Mouse (Mus musculus) right cerebral cortex, postnatal 10 days (tissue): ENCODE results near the gene Nfatc2.
A peak's percentile ranks its signal among the peaks of the same experiment; 100 is the strongest.

Experiments
- DNase-seq, 2 experiments: peaks; one replicate each; pipeline ENCODE4 v3.0.0; 2021; ENCODE audit warnings: low spot score in 2 of 2

Nfatc2 gene

DNA sequence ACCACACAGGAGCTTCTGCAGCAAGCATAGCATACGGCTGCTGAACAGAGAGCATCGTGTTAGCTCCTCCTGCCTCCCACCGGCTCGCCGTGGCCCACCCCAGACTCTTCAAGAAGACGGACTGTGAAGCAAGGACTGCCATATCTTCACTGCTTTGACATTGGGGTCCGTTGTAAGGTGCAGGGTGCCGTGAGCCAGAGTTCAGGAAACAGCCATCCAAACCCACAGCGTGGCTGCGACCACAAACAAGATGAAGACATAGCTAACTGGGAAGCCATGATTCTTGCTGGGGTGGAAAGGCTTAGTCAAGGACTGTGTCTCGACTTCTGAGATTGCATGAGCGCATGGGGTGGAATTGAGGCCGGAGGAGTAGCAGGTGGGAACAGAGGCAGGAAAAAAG lies 111.5 kb downstream of the Nfatc2 start:
- DNase-seq = no peak

DNA sequence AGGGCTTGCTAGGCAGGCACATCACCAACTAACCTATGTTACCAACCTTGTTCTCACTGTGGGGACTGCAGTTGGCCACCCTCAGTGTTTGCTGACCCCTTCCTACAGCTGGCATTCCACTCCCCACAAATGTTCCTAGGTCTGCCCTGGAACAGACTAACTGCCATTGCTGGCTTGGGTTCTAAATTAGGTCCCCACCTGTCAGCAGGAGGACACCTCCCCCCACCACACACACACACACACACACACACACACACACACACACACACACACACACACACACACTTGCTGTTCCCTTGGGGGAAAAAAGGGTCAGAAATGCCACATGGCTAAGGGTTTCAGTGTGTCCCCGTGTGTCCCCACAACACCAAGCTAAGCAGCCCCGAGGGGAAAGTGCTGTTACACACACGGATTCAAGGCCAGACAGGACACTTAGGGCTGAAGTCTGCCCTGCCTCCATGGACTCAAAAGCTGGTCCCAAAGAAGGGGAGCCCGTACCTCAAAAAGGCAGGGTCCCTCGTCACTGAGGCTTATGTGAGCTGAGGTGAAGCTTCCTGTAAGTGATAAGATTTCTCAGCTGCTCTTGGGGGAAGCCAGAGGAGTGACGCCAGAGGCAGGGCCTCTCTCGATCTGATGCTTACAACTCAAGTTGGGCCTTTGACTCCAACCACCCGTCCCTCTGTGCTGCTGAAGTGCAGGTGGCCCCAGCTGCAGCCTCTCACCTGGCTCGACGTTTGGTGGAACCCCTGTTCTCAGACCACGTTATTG lies 113.1 kb downstream of the Nfatc2 start:
- DNase-seq = no peak

DNA sequence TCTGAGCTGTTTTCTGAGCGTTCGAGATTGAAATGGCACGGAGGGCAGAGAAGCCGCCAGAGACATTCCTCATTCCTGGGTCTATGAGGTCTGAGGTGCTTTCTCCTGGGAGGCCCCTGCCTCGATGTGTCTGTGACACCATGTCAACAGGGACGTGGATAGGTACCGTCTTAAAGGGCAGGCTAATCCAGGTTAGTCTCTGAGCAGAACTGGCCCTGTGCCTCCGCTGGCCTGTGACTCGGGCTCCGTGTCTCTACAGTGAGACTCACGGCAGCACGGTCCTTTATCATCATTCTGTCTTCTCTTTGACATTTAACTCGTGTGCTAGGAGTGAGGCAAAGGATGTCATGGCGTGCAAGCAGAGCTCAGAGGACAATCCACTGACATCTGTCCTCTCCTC lies 120.3 kb downstream of the Nfatc2 start:
- no peak for DNase-seq

DNA sequence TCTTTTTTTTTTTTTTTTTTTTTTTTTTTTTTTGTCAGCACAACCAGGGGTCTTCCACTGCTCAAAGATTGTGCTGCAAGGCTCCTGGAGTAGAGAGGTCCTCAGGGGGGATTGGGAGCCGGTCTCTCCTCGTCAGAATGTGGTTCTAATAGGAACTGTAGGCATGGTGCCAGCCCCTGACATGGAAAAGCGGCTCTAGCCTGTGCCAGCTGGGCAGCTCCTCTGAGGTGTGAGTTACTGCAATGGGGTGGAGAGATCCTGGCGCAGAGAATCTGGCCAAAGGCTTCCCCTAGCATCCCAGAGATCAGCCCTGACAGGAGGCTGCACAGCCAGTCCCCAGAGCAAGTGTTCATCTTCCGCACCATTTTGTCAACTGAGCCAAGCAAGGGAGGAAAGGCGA lies 120.8 kb downstream of the Nfatc2 start:
- DNase-seq = peak; percentile 49 to 63

DNA sequence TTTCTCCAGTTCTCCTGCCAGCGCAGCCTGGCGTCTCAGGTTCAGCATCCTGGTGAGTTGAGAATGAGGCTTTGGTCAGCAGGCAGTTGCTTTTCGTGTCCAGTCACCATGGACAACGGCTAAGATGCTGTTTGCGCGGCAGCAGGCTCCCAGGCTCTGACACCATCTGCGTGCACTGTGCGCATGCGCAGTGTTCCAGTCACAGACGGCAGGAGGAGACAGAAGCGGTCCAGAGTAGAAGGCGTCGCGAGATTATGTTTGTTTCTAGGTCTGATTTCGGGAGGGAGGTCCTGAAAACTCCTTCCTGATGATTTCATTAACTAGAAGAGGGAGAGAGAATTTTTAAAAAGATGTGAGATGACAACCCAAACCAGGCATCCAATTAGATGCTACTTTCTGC lies 121.5 kb downstream of the Nfatc2 start:
- peak; percentile 89 to 92 for DNase-seq

DNA sequence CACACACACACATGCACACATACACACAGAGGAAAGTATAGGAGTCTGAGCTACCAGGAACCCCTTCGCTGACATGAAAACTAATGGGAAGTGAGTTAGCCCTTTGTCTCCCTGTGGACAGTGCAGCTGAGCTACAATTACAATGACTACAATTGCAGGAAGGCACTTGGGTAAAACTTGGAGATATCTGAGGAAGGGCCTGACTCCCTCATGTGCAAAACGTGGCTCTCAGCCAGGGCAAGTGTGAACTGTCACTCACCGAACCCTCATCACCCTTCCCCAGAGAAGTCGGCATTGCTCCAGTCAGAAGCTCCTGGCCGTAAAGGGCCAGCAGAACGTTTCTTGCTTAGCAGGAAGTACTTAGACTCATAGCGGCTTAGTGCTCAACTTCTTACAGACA lies 123.0 kb downstream of the Nfatc2 start:
- DNase-seq = no peak

DNA sequence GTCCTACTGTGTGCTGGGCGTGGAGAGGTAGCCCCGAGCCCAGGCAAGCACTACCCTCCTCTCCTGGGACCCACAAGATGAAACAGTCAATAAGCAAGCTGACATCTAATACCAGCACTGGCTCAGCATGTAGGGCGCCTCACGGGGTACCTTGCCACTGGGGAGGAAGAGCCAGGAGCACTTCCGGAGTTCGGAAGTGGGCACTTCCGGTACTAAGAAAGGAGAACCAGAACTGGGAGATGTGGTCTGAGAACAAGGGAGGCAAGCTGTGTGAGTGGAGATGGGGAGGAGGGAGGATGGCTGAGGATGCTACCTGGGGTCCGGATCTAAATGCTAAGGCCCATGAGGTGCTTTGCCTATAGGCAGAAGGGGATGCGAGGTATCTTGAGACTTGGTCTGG lies 128.0 kb downstream of the Nfatc2 start:
- no peak for DNase-seq

DNA sequence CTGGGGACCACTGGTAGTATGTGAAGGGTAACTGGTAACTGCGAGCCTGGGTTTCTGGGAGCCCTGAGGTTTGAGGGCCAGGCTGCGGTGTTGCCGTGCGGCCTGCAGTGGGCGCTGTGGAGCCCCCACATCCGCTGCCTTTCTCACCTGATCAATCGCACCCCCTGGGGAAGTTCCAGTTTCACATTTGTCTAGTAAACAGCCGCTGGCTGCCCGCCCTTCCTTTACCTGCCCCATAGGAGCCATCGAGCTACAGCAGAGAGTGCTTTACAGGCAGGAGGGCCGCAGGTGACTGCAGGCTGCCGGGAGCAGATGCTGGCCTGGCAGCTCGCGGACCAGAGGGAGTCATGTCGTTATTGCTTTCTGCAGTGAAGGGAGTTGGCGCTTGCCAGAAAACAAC lies 128.6 kb downstream of the Nfatc2 start:
- peak in 1 of 2 experiments; percentile 52 for DNase-seq

DNA sequence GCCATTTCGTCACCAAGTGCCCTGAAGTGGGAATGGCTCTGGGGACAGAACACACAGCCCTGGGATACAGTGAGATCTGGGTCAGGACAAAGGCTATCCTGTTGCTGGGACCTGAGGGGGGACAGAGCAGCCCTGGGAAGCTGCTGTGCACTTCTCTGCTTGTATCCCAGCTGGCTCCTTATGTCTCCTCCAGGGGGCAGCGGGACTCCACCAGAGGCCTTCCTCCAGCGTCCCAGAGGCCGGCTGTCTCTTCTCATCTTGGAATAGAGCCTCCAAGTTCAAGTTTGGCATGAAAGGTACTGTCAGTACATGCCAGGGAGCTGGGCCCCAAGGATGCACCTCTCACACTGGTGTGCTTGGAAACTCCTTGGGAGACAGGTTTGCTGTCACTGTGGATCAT lies 132.4 kb downstream of the Nfatc2 start:
- DNase-seq = peak; percentile 81 to 86

DNA sequence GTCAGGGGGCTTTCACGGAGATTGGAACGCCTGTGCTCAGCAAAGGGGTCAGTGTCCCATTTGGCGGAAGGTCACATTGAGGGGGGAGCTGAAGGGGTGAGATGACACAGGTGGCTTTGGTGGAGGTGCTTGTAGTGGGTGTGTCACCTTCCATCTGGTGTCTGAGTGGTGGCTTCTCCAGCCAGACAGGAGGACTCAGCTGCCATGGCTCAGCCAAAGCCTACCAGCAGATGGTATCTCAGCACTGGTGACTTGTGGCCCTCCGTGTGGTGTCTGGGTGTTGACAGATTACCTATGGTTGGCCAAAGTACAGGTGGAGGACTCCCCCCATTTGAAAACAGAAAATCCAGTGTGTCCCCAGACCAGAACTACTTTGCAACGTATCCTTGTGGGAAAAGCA lies 134.3 kb downstream of the Nfatc2 start:
- no peak for DNase-seq

DNA sequence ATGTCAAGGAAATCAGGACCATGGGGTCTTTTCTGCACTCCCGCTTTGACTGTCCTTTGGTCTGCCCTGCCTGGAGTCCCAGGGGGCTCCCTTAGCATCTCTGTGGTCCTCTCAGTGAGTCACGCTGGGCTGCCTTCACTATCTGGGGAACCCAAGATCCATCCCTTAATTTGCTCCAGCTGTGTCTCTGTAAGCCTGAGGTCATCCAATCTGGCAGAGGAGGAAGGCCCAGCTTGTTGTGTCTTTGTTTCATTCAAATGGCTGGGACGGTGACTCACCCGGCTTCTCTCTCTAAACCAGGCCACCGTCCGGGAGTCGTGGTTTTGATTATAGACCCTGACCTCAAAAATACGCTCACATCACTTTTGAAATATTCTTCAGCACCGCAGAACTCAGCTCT lies 135.4 kb downstream of the Nfatc2 start:
- no peak for DNase-seq

DNA sequence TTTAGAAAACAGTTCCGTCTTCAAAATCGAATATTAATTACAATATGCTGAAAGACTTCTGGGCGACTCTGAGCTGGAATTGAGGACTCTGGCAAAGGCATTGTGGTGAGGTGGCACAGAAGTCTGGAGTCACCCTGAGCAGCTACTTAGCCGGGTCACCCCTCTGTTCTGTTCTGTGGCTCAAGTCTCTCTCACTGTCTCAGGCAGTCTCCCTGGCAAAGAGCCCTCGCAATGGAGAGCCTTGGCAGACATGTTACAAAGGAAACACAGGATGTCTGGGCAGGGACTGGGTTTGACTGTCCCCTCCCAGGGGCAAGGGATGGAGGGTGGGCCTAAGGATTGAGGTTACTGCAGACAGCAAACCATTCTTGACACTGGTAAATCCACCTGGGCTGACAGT lies 135.8 kb downstream of the Nfatc2 start:
- DNase-seq = no peak

DNA sequence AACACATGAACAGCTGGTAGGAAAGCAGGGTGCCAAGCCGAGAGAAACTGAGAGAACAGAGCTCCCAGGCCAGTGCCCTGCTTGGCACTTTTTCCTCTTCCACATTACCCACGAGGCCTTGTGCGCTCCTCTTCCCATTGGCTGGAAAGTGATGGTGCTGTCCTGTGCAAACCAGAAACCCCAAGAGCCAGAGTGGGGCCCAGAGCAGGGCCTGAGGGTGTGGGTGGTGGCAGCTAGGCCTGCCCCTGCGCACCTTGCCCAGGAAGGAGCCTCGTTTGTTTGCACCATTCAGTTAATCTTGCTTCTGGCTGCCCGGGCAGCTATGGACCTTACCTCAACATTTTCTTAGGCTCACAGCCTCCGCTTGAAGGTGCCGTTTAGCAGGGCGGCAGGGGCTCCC lies 139.6 kb downstream of the Nfatc2 start:
- no peak for DNase-seq

DNA sequence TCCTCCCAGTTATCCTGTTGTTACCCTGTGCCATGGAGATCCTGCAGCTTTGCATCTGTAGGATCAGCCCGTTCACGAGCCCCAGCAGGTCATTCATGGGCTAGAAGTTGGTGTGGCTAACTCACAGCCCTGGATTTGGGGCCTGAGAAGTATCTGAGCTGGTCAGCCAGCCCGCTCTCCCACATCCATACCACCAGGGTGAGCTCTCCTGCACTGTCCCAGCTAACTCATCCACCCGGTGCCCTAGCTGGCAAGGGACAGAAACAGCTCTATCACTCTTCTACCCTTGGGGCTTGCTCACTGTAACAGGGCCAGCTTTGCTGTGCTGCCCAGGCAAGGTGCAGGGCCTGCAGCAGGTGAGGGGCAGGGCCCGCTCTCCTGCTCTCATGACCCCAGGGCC lies 141.8 kb downstream of the Nfatc2 start:
- no peak for DNase-seq

DNA sequence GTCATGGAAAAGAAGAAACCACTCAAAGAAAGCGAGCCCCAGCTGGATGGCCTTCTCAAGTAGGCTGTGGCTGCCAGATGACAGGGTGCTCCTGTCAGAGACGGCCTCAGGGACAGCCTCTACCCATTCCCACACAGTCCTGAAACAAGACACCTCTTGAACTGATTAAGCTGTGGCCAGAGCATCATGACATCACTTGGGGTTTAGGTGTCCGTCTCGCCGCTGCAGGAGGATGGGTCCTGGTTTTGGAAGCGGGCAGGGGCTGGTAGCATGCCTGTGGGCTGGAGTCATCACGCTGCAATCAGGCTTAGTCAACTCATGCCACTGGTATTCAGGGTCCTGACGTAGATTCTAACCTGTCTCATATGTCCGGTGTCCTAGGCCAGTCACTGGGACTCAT lies 142.9 kb downstream of the Nfatc2 start:
- no peak for DNase-seq

DNA sequence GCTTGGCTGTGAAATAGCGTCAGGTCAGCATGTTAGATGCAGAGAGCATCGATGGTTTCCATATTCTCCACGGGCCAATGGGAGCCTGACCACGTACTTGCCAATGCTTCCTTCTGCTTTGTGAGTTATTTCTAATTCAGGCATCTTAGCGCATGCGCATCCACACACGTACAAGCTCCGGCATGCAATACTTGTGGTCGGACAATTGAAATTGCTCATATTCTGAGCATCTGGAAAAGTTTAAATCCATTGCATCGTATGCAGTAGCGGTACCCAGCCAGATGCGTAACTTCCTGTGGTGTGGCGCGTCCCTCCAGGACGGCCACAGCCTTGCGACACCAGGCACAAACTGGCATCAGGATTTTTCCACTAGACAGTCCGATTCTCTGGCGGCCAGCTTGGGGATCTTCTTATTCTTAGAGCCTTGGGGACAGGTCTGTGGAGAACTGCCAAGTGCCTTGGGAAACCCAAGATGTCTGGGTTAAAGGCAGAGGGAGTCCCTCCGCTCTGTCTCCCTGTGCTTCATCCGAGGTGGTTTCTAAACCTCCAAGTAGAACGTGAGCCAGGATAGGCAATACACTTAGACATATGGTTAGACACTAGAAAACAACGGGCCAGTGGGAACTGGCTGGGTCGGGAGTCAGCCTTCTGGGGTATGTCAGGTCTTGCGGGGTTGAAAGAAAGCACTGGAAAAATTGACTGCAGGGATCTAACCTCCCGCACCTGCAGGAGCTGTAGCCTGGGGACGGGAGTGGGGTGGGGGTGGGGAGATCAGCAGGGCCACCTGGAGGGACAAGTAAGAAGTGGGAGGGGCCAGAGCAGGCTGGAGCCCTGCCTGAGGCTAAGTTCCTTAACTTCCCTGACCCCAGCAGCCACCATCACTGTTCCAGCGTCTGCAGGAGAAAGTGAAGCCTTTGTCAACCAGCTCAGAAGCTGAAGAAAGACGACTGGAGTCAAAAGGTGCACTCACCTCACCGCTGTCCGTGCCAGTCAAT lies 149.4 kb downstream of the Nfatc2 start:
- peak in 1 of 2 experiments; percentile 56 for DNase-seq

DNA sequence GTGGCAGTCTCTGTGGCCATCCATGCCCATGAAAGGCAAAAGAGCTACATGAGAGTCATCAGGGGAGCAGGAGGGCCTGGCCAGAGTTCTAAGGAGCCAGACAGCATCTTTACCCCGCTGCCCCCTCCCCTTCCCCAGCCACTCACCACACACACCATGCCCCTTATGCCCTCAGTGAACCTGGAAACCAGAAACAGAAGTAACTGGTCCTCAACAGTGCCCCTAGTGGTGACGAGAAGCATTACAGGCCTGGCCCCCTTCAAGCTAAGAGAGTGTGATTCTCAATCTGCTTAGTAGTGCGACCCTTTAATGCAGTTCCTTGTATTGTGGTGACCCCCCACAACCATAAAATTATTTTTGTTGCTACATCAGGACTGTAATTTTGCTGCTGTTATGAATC lies 150.5 kb downstream of the Nfatc2 start:
- DNase-seq = no peak

DNA sequence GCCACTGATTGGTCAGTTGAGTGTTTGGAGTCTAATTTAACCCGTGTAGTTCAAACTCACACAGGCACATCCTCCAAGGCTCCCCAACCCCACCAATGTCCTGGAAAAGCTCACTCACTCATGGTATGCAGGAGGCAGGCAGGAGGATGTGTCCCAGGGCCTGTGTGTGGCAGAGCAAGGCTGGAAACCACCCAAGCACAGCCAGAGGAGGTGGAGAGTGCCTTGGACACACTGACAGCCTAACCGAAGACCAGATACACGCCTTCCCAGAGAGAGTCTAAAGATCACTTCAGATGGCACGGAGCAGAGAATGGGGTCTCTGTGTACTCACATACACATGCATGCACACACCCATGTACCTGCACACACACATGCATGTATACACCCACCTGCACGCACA lies 153.4 kb downstream of the Nfatc2 start:
- no peak for DNase-seq

DNA sequence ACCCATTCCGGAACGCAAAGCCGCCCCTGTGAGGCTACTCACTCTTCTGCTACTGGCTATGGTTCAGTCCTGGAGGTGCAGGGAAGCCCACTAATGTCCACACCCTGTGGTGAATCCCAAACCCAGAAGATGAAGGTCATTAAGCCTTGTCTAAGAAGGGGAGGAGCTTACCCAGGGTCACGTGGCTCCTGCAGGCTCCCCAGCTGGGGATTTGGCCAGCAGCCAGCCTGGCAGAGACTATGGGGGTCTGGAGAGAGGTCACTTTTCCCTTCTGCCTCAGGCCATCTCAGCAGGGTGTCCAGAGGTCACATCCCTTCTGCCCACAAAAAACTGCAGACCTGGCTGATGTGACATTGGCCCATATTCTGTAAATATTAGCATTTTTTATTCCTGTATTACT lies 153.9 kb downstream of the Nfatc2 start:
- DNase-seq = no peak

DNA sequence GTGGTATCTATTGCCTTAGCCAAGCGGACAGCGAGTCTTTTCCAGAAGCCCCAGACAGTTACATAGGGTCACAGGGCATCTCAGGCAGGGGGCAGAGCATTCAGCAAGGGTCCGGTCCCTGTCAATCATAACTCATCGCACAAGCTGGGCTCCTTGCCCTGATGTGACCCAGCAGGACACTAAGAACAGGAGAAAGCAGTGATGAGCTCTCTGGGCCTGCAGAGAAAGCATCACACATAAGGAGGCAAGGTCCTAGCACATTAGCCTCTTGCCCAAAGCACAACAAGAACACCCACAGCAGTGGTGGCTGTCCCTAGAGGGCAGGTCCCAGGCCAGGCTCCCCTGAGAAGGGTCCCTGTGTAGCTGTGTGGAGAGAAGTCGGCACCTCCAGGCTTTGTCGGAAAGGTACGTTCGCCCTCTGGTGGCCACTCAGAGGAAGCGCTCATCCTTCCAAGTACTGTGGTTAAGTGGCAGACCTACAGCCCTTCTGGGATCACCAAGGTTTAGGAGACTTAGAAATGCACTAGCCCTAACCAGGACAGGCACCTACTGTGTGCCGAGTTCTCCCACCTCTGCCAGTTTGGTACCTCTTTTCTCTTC lies 156.1 kb downstream of the Nfatc2 start:
- peak; percentile 68 to 76 for DNase-seq

DNA sequence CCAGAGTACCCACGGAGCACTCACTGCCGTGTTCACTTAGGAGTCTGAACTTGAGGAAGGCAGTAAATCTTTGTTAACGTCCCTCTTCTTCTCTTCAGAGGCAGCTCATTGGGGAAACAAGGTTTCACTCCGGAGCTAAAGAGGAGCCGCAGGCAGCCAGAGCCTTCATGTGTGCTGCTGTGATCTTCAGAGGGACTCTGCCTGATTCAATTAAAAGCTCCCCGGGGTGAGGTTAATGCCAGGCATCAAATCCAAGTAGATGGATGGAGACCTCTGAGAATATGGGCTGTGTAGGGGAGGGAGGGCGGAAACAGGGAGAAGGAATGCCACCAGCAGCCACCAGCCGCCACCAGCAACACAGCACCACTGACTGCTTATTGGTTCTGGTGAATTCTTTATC lies 157.3 kb downstream of the Nfatc2 start:
- DNase-seq = no peak

DNA sequence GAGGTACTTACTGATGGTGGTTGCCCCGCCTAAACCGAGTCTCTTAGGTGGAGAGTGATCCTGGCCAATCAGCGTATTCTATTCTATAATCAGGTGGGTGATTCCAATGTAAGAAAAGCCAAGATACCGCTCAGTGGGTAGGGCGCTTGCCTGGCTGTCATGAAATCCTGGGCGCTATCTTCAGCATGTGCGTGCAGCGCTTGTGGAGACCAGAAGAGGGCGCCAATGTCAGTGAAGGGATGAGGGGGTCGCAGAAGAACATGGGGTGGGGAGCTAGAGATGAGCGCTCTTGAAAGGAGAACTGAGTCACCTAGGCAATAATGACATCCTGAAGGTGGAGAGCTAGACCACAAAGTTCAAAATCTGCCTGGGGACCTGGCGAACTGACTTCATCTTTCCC lies 160.0 kb downstream of the Nfatc2 start:
- peak in 1 of 2 experiments; percentile 46 for DNase-seq
